Mouse (Mus musculus) thymus, postnatal 14 days (tissue): ENCODE results near the gene Ugt8a.

Source experiments
- DNase-seq: peaks from one replicate; pipeline ENCODE4 v3.0.0; 2021

Ugt8a gene

DNA sequence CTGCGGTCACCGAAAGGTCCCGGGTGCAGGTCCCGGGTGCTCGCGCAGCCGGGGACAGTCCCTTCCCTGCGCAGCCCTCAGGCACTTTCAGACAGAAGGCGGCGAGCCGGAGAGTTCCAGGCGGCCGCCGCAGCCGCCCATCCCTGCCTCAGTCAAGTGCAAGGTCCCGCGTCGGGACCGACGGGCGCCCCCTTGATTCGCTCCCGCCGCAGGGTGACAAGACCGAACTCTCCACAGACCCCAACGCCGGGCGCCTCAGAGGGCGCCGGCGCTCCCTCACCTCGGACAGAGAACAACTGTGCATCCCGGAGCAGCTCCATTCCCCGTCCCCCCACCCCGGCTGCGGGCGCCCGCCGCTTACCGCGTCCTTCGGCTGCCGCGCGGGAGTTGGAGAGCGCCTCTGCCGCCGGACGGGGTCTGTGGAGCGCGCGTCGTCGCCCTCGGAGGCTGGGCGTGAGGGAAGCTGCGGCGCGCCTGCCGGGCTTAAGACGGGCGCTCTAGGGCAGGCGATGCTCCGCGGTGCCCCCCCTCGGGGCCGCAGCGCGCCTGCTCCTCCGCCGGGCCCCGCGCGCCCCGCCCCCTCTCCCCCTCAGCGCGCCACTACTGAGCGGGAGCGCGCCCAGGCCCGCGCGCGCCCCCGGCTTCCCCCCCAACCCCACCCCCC is at the start of gene Ugt8a:
Gene Ugt8a (minus strand): TSS at position 528 of the 664 bp plus-strand sequence.
- peak; percentile 28 for DNase-seq

DNA sequence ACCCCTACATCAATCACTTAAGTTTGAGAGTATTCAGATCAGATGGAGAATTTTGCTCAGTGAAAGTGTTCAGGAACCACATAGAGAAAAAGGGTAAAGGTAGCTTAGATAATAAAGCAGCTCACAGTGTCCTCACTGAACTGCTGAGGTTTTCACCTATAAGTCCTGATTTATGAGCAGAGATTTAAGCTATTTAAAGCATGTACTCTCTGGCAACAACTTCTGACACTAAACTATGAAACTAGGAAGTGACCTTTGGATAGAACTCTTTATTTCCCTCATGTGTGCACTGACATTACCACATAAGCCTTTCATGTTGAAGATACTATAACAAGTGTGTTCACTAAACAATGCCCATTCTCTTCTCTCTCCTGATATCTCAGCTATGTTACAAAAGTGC is 48.2 kb upstream of the Ugt8a start:
- DNase-seq: no peak

DNA sequence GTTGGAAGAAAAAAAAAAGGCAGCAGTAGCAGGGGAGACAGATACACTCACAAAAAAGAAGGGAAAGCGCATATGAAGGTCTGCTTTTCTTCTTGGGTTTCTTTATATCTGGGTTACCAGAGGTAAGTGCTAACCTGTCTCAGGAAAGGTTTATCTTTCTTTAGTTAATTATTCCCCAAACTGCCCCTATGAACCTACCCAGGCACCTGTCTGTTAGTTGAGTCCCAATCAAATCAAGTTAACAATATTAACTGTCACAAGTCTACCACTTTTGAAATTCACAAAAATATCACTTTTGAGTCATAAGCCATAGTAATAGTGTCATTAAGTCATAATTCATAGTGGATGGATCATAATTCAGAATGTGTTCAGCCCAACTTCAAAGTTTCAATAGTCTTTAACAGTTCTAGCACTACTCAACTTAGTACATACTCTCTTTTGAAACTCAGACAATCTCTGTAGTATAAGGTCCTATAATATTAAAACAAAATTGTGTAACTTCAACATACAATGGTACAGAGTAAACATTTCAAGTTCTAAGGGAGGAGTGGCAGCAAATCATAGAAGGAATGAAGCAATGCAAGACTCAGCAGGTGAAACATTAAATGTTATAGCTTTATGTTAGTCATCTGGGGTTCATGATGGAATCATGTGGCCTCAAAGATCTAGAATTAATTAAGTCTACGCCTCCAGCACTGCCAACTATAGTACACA is 45.4 kb upstream of the Ugt8a start:
- DNase-seq: no peak

DNA sequence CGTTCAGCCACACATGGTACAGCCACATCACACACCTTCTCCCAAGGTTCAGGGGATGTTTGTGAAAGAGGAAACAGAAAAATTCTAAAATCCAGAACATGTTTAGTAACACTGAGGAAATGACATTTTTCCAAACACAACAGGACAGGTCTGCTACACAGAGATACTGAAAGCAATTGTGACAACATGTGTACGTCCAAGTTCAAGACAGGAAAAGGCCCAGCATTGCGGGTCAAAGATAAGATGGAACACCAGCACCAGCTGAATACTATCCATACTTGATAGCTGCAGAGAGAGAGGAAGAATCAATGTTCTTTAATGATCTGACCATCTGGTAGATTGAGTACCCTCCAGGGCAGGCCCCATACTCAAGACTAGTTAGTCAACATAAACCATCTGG is 41.1 kb upstream of the Ugt8a start:
- no peak for DNase-seq

DNA sequence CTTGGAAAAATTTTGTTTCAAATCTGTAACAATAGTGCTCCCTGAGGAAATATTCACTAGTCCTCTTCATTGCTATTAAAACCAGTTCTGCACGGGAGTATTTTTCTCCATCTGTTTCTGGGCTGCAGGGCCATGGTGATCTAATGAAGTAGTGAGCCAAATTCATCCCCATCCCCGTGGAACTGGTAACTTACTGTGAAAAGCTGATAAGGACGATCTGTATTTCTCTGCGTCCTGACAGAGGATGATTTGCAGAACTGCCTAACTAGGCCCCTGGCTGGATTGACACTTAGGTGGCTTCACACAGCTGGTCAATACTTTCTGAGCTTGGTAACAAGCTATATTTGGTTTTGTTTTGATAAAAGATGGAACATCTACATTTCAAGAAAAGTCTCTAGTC is 37.5 kb upstream of the Ugt8a start:
- DNase-seq: no peak

DNA sequence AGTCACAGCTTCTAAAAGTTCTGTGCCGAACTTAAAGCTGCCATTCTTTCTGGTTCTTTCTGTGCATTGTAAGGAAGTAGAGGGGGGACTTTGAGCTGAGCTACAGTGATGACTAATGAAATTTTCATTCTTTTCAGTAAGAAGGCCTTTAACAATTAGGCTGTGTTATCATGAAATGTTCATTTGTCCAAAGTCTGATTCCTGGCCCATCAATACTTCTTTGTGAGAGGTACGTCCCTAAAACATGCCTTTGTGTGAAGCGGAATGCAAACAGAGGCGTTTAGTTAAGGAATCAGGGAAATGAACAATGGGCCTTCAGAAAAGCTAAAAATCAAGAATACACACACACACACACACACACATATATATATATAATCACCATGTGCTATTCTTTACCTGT is 31.0 kb upstream of the Ugt8a start:
- no peak for DNase-seq

DNA sequence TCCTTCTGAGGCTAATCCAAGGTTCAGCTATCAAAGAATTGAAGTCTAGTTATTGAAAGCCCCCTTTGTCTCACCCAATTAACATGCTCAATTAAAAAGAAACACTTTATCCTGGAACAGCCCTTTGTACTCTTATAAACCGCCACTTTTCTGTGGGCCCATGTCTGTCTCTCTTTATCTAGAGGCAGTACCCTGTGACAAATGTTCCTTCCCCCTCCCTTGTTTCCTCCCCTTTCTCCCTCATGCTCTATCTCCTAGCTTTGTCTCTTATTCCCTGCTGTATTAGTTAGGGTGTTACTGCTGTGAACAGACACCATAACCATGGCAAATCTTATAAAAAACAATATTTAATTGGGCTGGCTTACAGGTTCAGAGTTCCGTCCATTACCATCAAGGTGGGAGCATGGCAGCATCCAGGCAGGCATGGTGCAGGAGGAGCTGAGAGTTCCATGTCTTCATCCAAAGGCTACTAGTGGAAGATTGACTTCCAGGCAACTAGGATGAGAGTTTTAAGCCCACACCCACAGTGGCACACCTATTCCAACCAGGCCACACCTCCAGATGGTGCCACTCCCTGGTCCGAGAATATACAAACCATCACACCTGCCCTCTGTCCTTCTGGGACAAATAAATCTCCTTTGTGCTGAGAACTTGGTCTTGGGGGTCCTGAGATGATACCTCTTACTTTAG is 17.9 kb upstream of the Ugt8a start:
- DNase-seq: no peak

DNA sequence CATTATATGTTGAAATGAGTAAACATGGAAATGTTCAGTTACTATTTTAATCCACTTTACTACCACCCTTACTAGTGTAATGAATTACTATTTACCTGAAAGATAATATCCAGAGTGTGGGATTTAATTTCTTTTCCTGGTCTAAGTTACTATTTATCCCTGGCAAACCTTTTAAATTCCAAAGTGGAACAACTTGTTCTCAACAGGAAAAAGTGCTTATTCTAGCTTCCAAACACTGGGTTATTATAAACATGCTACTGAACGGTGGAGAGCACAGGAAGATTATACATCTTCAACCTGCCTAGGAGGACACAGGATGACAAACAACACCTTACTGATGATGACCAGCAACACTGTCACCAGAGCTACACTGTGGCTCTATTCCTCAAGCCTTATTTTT is 16.5 kb upstream of the Ugt8a start:
- DNase-seq: no peak

DNA sequence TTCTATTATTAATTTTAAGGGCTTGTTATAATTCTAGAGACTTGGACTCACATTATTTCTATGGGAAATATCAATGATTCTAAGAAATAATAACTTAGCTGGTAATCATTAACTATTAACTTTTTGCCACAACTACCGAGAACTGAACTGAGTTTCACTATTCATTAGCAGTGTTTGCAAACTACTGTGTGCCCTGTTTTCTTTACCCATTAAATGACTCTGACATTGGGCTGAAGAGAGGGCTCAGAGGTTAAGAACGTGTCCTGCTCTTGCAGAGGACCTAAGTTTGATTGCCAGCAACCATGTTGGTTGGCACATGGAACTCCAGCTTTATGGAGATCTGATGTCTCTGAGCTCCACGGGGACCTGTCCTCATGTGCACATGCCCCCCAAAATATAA is 2.4 kb upstream of the Ugt8a start:
- no peak for DNase-seq

DNA sequence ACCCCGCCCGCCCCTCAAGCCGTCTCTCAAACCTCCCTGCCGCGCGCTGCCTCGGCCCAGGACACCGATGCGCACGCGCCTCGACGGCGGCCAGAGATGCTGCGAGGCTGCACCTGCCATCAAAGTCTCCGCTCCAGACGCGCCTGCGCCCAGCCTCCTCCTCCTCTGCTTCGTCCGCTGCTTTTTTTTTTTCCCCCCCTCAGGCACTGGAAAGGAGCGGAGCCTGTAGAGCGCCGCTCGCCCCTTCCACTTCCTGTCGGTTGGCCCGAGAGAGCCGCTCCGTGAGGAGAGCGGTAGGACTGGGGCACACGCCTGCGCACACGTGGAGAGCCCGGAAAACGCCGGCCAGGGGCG is 314 bp upstream of the Ugt8a start:
- peak; percentile 83 for DNase-seq

DNA sequence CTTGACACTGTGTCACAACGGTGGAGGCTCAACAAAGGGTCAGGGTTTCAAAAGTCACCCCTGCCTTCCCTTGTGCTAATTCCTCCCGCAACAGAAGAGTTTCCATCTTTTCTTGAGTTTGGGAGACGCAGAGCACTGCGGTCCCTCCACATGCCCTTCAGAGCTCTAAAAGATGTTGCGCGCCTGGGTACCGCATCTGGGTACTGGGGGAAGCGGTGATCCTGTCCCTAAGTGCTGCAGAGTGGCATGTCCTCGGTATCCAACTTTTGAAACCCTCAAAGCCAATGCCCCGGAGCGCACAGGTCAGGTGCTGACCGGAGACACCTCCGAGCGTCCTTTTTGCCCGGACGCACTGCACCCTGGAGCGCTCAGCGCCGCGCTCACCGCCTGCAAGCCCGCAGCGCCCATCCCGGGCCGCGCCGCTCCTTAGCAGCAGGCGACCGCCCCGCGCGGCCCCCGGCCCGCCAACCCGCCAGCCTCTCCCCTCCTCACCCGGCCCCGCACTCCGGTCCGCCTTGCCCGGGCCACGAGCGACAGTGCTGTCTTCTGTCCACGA is 805 bp downstream of the Ugt8a start:
- DNase-seq: no peak

DNA sequence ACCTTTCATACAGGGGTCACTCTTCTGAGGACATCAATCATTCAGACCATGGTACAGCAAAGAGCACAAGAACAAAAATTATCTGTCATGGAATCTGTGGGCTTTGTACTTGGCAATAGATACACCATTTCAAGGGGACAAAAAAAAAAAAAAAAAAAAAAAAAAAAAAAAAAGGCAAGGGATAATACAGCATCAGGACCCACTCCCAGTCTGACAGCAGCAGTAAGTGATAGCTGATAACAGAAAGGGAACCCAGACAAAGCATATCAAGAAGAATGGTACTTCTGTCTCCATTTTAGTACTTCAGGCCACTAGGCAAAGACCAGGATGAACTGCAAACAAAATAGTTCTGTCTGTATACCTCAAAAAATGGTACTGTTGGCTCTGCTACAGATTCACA is 2.6 kb downstream of the Ugt8a start:
- DNase-seq: no peak

DNA sequence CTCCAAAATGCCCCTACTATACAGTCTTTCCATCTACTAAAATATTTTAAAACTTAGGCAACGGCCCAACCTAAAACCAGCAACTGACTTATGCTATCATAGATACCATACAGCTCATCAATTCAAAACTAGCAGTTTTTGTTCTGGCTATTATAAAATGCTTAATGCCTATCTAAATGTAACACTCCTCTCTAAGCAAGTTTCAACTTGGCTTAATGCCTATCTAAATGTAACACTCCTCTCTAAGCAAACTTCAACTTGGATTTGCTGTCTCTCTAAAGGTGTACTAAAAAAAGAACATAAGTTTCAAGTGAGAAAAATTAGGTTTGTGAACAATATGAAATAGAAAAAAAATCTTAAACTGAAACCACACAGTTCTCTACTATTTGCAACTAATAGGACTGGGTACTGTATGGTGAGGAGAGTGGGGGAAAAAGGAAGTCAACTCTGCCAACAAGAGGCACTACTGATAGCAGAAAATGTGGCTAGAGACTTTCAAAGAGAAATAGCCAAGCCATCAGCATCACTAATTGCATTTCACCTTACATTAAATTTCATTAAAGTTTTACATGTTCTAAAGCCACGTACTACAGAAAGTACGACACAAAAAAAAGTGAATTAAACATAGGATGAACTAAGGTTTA is 5.7 kb downstream of the Ugt8a start:
- DNase-seq: no peak

DNA sequence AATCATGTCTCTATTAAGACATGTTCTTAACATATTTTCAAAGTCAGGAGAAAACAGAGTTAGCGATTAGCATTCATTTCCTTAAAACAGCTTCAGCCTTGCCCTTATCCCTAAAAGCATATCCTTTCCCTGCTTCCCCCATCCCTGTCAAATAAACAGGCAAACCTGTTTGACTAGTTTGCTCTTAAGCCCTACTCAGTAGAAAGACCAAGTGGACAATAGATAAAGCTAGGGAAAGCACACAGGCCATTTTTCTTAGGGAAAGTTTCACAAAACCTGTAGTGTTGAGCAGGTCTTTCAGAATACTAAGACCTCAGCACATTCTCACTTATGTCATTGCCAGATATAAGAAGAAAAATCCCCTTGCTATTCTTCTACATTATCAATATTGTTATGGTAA is 7.4 kb downstream of the Ugt8a start:
- no peak for DNase-seq

DNA sequence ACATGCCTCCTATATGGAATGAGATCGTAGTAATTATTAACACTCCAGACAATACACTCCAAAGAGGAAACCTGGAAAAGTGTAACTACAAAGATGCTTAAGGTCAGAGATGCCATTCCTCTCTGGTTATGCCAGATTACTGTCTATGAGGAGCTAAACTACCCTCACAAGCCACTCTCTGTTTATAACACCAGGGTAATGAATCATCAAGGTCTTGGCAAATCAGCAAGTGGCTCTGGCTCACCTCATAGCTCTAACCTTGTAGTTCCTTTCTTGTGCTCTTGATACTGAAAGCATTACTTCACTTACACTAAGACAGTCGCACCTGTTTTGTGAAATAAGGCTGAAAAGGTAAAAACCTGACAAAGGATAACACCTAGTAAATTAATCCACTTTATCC is 17.5 kb downstream of the Ugt8a start:
- no peak for DNase-seq

DNA sequence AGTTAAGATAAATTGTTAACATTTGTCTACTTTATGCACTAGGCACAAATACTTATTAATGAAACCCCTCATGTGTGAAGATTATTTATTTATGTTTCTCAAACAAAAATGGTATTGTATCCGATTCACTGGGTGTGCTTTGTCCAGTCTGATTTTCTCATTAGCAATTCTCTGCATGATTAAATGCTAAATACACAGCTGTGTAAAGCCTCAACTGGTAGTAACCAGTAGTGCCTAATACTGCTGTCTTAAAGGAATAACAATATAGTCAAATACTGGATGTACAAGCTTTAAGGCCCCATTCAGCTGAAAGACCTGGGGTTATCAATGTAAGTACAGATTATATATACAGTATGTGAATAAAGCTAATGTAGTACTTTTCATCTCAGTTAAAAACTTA is 39.4 kb downstream of the Ugt8a start:
- DNase-seq: no peak

DNA sequence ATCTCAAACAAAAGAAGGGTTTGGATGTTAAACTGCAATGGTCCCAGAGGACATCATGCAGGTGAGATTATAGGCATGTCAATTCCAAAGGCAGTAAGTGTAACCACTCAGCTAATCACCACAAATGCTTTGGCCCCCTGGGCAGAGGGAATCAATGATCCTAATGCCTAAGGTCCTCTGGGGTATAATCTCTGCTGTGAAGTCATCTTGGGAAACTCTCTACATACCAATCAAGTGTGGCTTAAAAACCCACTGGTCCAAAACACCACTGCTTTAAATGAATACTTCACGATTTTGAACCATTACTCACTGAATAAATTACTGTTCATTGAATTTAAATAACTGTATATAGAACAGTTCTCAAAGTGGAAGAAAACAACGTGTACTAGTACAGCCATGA is 51.3 kb downstream of the Ugt8a start:
- no peak for DNase-seq

DNA sequence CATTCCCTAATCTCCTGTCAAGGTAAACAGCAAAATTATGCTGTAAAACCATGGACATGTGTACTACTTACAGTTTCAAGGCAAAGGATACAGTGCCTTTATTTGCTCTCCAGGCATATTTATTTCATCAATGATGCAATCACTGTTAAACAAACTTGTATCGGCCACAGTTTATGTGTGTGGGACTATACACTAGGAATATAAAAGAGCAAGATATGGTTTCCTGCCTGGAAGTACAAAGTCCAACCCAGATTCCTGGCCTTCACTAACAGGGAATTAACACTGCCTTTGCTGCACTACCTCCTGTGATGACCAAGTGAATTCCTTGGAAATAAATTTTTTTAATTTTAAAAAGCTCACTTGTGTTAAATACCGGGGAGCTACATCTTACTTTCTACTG is 53.5 kb downstream of the Ugt8a start:
- DNase-seq: no peak

DNA sequence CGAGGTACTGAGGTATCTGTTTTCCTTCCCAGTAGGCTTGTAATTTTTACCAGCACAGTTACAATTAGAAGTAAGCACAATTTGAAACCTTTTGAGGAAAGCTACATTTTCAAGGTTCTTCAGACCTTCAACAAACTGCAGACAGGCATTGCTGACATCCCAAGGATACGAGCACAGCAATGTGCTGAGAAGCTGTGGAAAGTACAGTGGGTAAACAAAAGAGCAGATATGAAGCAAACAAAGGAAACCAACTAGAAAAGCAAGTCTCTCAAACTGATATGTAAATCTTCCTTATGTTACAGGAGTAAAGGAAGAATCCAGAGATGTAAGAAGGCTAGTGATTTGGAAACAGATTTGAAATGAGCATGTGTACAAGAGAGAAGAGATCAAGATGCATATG is 54.0 kb downstream of the Ugt8a start:
- DNase-seq: no peak

DNA sequence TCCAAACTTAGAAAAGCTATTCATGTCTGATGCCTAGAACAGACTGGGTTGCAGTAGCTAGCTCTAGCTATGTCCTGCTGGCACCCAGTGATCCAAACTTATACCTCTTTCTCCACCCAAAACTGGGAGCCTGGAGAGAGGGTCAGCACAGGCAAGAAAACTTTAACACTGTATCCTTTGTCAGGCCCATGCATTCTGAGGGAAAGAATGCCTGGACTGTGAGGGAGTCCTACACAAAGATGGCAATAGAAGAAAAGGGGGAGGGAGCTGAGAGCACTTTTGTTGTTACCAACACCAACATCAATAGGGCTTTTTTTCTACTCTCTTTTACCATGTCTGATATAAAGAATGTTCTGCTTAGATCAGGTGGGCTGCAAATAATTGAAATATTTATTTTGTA is 55.4 kb downstream of the Ugt8a start:
- no peak for DNase-seq

DNA sequence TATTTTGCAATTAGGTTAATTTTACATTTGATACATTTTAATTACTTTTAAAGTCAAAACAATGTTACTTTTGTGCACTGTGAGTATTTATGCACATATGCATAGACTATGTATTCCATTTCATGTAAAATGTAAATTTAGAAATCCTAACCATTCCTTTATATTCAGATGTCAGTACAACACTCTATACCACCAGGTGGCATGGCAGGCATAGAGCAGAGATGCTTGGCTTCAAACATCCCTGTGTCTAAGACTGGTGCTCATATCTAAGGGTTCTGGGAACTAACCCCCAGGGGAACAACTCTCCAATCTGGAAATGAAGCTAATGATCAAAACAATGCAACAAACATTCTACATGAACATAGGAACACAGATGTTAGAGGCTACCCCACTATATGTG is 56.6 kb downstream of the Ugt8a start:
- no peak for DNase-seq

DNA sequence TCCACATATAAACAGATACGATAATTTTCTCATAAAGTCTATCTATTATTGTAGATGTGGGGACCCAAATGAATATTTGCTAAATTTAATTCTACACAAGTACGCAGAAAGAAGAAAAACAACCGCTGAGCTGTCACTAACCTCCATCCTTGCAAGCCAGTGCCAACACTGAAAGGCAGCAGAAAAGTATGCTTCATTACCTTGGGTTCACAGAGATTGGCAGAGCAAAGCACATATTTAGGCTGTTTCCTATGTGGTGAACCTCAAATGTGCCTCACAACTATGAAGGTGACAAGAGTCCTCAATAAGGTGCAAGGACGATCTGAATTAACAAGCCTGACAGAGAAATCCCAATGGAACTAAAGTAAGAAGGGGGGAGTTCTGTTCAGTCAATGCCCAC is 64.0 kb downstream of the Ugt8a start:
- no peak for DNase-seq

DNA sequence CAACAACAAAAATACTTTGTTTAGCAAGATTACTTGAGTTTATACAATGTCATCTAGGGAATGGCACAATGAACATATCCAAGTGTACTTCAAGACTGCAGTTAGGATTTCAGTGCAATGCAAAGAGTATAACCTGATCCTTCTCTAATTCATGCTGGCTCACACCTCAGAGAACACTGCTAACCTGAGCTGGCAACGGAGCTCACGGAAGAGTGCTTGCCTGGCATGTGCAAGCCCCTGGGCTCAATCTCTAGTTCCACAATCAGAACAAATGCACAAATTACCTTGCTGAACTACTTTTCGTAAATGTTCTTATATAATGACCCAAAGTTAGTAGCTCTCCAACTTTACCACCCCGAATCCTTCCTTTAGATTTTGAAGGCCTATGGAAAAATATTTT is 68.5 kb downstream of the Ugt8a start:
- no peak for DNase-seq

DNA sequence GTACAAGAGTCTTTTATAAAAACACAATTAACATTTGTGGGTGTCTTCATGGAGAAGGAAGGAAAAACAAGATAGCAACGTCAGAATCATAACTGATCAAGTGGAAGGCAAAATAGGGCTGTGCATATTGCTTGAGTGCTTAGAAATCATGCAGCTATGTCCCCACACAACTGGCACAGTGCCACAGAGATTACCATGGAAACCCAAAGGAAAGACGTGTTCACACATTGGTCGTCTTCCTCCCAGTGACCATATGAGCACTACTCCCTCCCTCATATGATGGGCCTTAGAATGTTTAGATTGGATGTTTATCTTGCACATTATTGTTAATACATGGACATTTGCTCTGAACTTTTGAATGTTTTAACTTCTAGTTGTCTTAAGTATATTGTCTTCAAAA is 76.8 kb downstream of the Ugt8a start:
- DNase-seq: no peak
